Mouse (Mus musculus) ES-Bruce4 (cell line): ENCODE results near the gene Wdsub1.

ENCODE experiments used
- CTCF ChIP-seq: IDR thresholded peaks from one replicate; pipeline ENCODE4 v1.8.1; 2011; ENCODE audit warnings: low read depth, low read length
- EP300 ChIP-seq: IDR thresholded peaks from 2 replicates; pipeline ENCODE4 v1.6.1; 2011; ENCODE audit warnings: low read depth, low read length; ENCODE audit not compliant: insufficient read depth
- POLR2A ChIP-seq: IDR thresholded peaks from one replicate; pipeline ENCODE4 v1.8.1; 2011; ENCODE audit warnings: low read length; ENCODE audit not compliant: insufficient read depth

- TF ChIP-seq POLR2A (no peak), EP300 (no peak), CTCF (no peak)
Observed at GRCm38 (mm10) chr2:59896400-59896799, 14.0 kb upstream of the Wdsub1 start.
